ENCODE assay signal across 25 mouse cellular contexts in genomic region chr6:65773566-65773965, GRCm38 (mm10). TPM values are rescaled to one million over a fixed set of nuclear protein-coding genes. Genes with fewer than 3 reads are reported as not detected.
A peak's percentile ranks its signal among the peaks of the same experiment; 100 is the strongest.
DNase-seq lines count a peak whose midpoint lies in the region; ATAC-seq lines count a peak whose summit lies in the region.
"Had no signal": no experiment of that assay in that cellular context is flagged by ENCODE, and none has a peak within 500 bp of the region (broad histone marks: within the 10 kb centered on the region; RNA-seq: fewer than 3 reads in every experiment).

No protein-coding gene starts in this region.

- H3K27ac ChIP-seq in midbrain, embryonic 16.5 days (ENCODE audit: low read length) = no peak overlapping the region
- H3K27ac ChIP-seq in kidney, embryonic 15.5 days = no peak overlapping the region
- H3K27ac ChIP-seq: embryonic facial prominence, embryonic 12.5 days; embryonic facial prominence, embryonic 15.5 days; heart, embryonic 13.5 days; hindbrain, embryonic 12.5 days; hindbrain, embryonic 15.5 days had no signal

- 91% methylated on average over 4 of the region's 4 CpGs for WGBS in midbrain, embryonic 16.5 days
- 98% methylated on average over 4 of the region's 4 CpGs for WGBS in kidney, embryonic 15.5 days

- no peak overlapping the region for H3K4me3 ChIP-seq in midbrain, embryonic 16.5 days (ENCODE audit: low read depth, low read length)
- no peak overlapping the region for H3K4me3 ChIP-seq in kidney, embryonic 15.5 days (replicated peaks)
- H3K4me3 ChIP-seq: embryonic facial prominence, embryonic 12.5 days; embryonic facial prominence, embryonic 15.5 days; heart, embryonic 13.5 days; hindbrain, embryonic 12.5 days; hindbrain, embryonic 15.5 days had no signal

- peak; percentile 83 for ATAC-seq in common myeloid progenitor, adult 5-6 weeks (replicated peaks; ENCODE audit: low read depth, poor library complexity, severe bottlenecking)
- peak; percentile 80 for ATAC-seq in megakaryocyte, adult 5-6 weeks (ENCODE audit: poor library complexity, severe bottlenecking)
- no peak for ATAC-seq in midbrain, embryonic 16.5 days
- ATAC-seq in kidney, embryonic 15.5 days (replicated peaks; ENCODE audit: low FRiP score) = no peak
- ATAC-seq: CD4-positive, CD25-positive, alpha-beta regulatory T cell, adult 4 months; forebrain, embryonic 14.5 days; intestine, postnatal 0 days had no signal

- H3K27me3 ChIP-seq in splenic B cell, adult 2 months (ENCODE audit: control insufficient read depth, insufficient read depth, low read length, poor library complexity, severe bottlenecking) = no peaks in the 10 kb centered on the region
- H3K27me3 ChIP-seq in midbrain, embryonic 16.5 days (ENCODE audit: control insufficient read depth, insufficient read depth, low read depth, low read length) = no peaks in the 10 kb centered on the region; the same call in 1 of the 2 replicates
- H3K27me3 ChIP-seq in kidney, embryonic 15.5 days = no peaks in the 10 kb centered on the region
- H3K27me3 ChIP-seq: embryonic facial prominence, embryonic 12.5 days; embryonic facial prominence, embryonic 15.5 days; heart, embryonic 13.5 days; hindbrain, embryonic 12.5 days; hindbrain, embryonic 15.5 days had no signal

- H3K4me1 ChIP-seq in midbrain, embryonic 16.5 days (ENCODE audit: control insufficient read depth, insufficient read depth, low read length) = 0 out of 2 replicates have a peak, but pooled peaks cover 2% of the 10 kb centered on the region
- H3K4me1 ChIP-seq in kidney, embryonic 15.5 days = 0 out of 2 replicates have a peak, but pooled peaks cover 4% of the 10 kb centered on the region
- H3K4me1 ChIP-seq: embryonic facial prominence, embryonic 12.5 days had no signal

- H3K9me3 ChIP-seq in midbrain, embryonic 16.5 days (replicated peaks; ENCODE audit: control insufficient read depth, low read length, poor library complexity, severe bottlenecking) = no peaks in the 10 kb centered on the region
- no peaks in the 10 kb centered on the region for H3K9me3 ChIP-seq in kidney, embryonic 15.5 days (replicated peaks)
- H3K9me3 ChIP-seq: embryonic facial prominence, embryonic 12.5 days; embryonic facial prominence, embryonic 15.5 days; heart, embryonic 13.5 days; hindbrain, embryonic 12.5 days; hindbrain, embryonic 15.5 days had no signal

- no peak overlapping the region for H3K4me2 ChIP-seq in midbrain, embryonic 16.5 days (ENCODE audit: low read length)
- H3K4me2 ChIP-seq in kidney, embryonic 15.5 days = no peak overlapping the region
- H3K4me2 ChIP-seq: embryonic facial prominence, embryonic 12.5 days; embryonic facial prominence, embryonic 15.5 days; heart, embryonic 13.5 days; hindbrain, embryonic 12.5 days; hindbrain, embryonic 15.5 days had no signal

- H3K36me3 ChIP-seq in splenic B cell, adult 2 months (ENCODE audit: control insufficient read depth, insufficient read depth, low read length, poor library complexity, severe bottlenecking) = no peaks in the 10 kb centered on the region
- no peaks in the 10 kb centered on the region for H3K36me3 ChIP-seq in midbrain, embryonic 16.5 days (ENCODE audit: control insufficient read depth, insufficient read depth, low read length)
- H3K36me3 ChIP-seq in kidney, embryonic 15.5 days = no peaks in the 10 kb centered on the region
- H3K36me3 ChIP-seq: embryonic facial prominence, embryonic 12.5 days; embryonic facial prominence, embryonic 15.5 days; heart, embryonic 13.5 days; hindbrain, embryonic 12.5 days; hindbrain, embryonic 15.5 days had no signal

- DNase-seq in A20 (ENCODE audit: low read depth, low spot score) = peak; percentile 46
- DNase-seq in splenic B cell, adult 2 months (ENCODE audit: low read depth, low spot score) = peak; percentile 53
- DNase-seq in cerebellum, postnatal 4 days (ENCODE audit: low spot score in 2 of 2) = no peak
- DNase-seq: adrenal gland, postnatal 14 days; cerebellum, adult 11-12 months; cerebellum, adult 8-10 months; cerebellum, postnatal 10 days; cerebellum, postnatal 36 days; gastrocnemius, postnatal 10 days; gastrocnemius, postnatal 36 days; heart, adult 18-20 months; heart, postnatal 14 days; heart, postnatal 4 days had no signal

- H3K9ac ChIP-seq in midbrain, embryonic 16.5 days (ENCODE audit: low read depth, low read length) = no peak overlapping the region
- H3K9ac ChIP-seq in kidney, embryonic 15.5 days = no peak overlapping the region
- H3K9ac ChIP-seq: embryonic facial prominence, embryonic 12.5 days; embryonic facial prominence, embryonic 15.5 days; heart, embryonic 13.5 days; hindbrain, embryonic 12.5 days; hindbrain, embryonic 15.5 days had no signal

RNA-seq across cellular contexts. Expression of gene Prdm5, which starts 5.2 kb away (rescaled TPM):
- 22.1 and 27.0 TPM in 2 replicates for total RNA-seq in common myeloid progenitor, adult 5-6 weeks (2017)
- 0.98 and 3.5 TPM in 2 replicates for total RNA-seq in megakaryocyte, adult 5-6 weeks (2015)
- total RNA-seq in megakaryocyte, adult 5-6 weeks (2017) = 1.1 and 2.0 TPM in 2 replicates
- 3.7 and 4.3 TPM in 2 replicates for polyA plus RNA-seq in midbrain, embryonic 16.5 days (2015; fragmentation: Nextera tagmentation; extraction: Ambion mirVana)
- polyA plus RNA-seq in kidney, embryonic 15.5 days (2015; fragmentation: Nextera tagmentation; extraction: Ambion mirVana) = 20.2 and 21.3 TPM in 2 replicates

Comparison
In these comparisons a context has a peak if more than half of its experiments do, and no peak if none do; other contexts are left out.
1. DNase-seq: peak in A20 (single experiment) and splenic B cell, adult 2 months (single experiment); none in cerebellum, postnatal 4 days (0 of 2).
2. ATAC-seq: peak in common myeloid progenitor, adult 5-6 weeks (single experiment) and megakaryocyte, adult 5-6 weeks (single experiment); none in midbrain, embryonic 16.5 days (single experiment) and kidney, embryonic 15.5 days (single experiment).